Mouse (Mus musculus): ENCODE data around the gene Cd44. TPM values are rescaled to one million over a fixed set of nuclear protein-coding genes. Genes with fewer than 3 reads are reported as not detected.

The Cd44 gene
- polyA plus RNA-seq, 1 experiment from 2014 or later = 24.8 TPM

DNA sequence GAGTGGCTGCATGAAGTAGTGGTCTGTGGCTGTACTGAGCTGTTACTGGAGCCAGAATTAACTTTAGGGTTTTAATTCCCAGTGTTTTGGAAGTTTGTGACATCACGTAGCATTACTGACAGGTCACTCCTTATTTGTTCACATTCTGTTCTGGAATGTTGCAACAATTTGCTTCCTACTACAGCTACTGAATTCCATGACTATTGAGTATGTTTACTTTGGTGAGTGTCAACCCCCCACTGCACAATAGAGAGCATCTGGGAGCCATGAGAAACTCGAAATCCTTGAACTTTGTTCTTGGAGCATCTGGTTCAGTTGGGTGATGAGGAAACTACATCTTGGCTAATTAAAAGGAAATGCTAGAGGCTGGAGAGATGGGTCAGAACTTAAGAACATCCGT is 22.2 kb upstream of the Cd44 start:
- H3K9me3 ChIP-seq (replicated peaks; ENCODE audit: control insufficient read depth, low read length) = no peaks in the 10 kb centered on the region
- no peak for ATAC-seq (replicated peaks; ENCODE audit: insufficient number of reproducible peaks, low FRiP score, low TSS enrichment)
- no peaks in the 10 kb centered on the region for H3K4me1 ChIP-seq (ENCODE audit: control insufficient read depth, insufficient read depth, low read length)
- no peak overlapping the region for H3K4me3 ChIP-seq (ENCODE audit: low read depth, low read length)
- no peak overlapping the region for H3K9ac ChIP-seq (ENCODE audit: low read depth, low read length)
- no peak overlapping the region for H3K27ac ChIP-seq (ENCODE audit: low read depth, low read length)
- 70% methylated on average over 3 of the region's 3 CpGs for WGBS (ENCODE audit: insufficient replicate concordance)
- no peak overlapping the region for H3K4me2 ChIP-seq
- no peaks in the 10 kb centered on the region for H3K36me3 ChIP-seq (ENCODE audit: control insufficient read depth, insufficient read depth, low read length)
- H3K27me3 ChIP-seq (ENCODE audit: control insufficient read depth, insufficient read depth, low read length) = no peaks in the 10 kb centered on the region

DNA sequence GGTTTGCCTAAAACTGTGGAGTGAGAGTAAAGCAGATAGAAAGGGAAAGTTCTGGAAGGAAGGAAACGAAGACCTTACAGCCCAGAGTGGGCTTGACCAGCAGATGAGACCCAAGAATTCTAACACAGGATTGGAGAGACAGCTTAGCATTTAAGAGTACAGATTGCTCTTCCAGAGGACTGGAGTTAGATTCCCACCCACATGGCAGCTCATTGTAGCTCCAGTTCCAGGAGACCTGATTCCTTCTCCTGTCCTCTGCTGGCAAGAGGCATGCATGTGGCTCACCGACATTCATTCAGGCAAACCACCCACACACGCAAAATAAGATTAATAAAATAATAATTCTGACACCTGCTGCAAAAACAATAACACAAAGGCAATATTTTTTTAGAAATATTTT is 20.6 kb upstream of the Cd44 start:
- Histone ChIP-seq H3K4me2 (no peak overlapping the region), H3K27me3 (ENCODE audit: control insufficient read depth, insufficient read depth, low read length) (no peaks in the 10 kb centered on the region), H3K4me1 (ENCODE audit: control insufficient read depth, insufficient read depth, low read length) (no peaks in the 10 kb centered on the region), H3K4me3 (ENCODE audit: low read depth, low read length) (no peak overlapping the region), H3K36me3 (ENCODE audit: control insufficient read depth, insufficient read depth, low read length) (no peaks in the 10 kb centered on the region), H3K9ac (ENCODE audit: low read depth, low read length) (no peak overlapping the region), H3K9me3 (replicated peaks; ENCODE audit: control insufficient read depth, low read length) (no peaks in the 10 kb centered on the region), H3K27ac (ENCODE audit: low read depth, low read length) (no peak overlapping the region)
- ATAC-seq (replicated peaks; ENCODE audit: insufficient number of reproducible peaks, low FRiP score, low TSS enrichment) = no peak
- WGBS (ENCODE audit: insufficient replicate concordance) = 82% methylated on average over 3 of the region's 3 CpGs

DNA sequence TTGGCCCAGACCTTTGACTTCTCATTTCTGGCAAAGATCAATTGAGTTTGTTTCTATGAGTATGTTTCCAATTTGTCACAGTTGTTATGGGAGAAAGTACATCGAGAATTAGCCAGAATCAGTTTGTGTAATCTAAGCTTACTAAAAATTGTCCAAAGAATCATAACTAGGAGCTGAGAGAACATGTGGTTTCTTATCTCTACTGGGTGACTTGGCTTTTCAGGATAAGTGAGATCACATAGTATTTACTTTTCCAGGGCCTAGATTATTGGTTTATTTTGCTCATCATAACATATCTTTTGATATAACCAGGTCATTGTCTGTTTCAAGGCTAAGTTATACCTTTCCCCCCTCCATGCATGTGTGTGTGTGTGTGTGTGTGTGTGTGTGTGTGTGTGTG is 16.8 kb upstream of the Cd44 start:
- no peak overlapping the region for H3K4me2 ChIP-seq
- H3K9me3 ChIP-seq (replicated peaks; ENCODE audit: control insufficient read depth, low read length) = no peaks in the 10 kb centered on the region
- H3K27me3 ChIP-seq (ENCODE audit: control insufficient read depth, insufficient read depth, low read length) = no peaks in the 10 kb centered on the region
- no peaks in the 10 kb centered on the region for H3K36me3 ChIP-seq (ENCODE audit: control insufficient read depth, insufficient read depth, low read length)
- 0 out of 2 replicates have a peak, but pooled peaks cover 11% of the 10 kb centered on the region for H3K4me1 ChIP-seq (ENCODE audit: control insufficient read depth, insufficient read depth, low read length)
- no peak for ATAC-seq (replicated peaks; ENCODE audit: insufficient number of reproducible peaks, low FRiP score, low TSS enrichment)
- H3K27ac ChIP-seq (ENCODE audit: low read depth, low read length) = no peak overlapping the region
- no peak overlapping the region for H3K4me3 ChIP-seq (ENCODE audit: low read depth, low read length)
- no peak overlapping the region for H3K9ac ChIP-seq (ENCODE audit: low read depth, low read length)
- WGBS (ENCODE audit: insufficient replicate concordance) = 72% methylated on average over 1 of the region's 1 CpGs

- H3K9ac ChIP-seq (ENCODE audit: low read depth, low read length) = no peak overlapping the region
- no peaks in the 10 kb centered on the region for H3K36me3 ChIP-seq (ENCODE audit: control insufficient read depth, insufficient read depth, low read length)
- 0 out of 2 replicates have a peak, but pooled peaks cover 11% of the 10 kb centered on the region for H3K4me1 ChIP-seq (ENCODE audit: control insufficient read depth, insufficient read depth, low read length)
- no peaks in the 10 kb centered on the region for H3K9me3 ChIP-seq (replicated peaks; ENCODE audit: control insufficient read depth, low read length)
- H3K27ac ChIP-seq (ENCODE audit: low read depth, low read length) = no peak overlapping the region
- WGBS (ENCODE audit: insufficient replicate concordance) = 51% methylated on average over 3 of the region's 3 CpGs
- H3K4me3 ChIP-seq (ENCODE audit: low read depth, low read length) = no peak overlapping the region
- H3K4me2 ChIP-seq = no peak overlapping the region
- no peaks in the 10 kb centered on the region for H3K27me3 ChIP-seq (ENCODE audit: control insufficient read depth, insufficient read depth, low read length)
- ATAC-seq (replicated peaks; ENCODE audit: insufficient number of reproducible peaks, low FRiP score, low TSS enrichment) = no peak
These were observed 15.1 kb upstream of the Cd44 start for GRCm38 (mm10) chr2:102916596-102916995.

GRCm38 (mm10) chr2:102914675-102915074 is 13.2 kb upstream of the Cd44 start:
- Histone ChIP-seq H3K27me3 (ENCODE audit: control insufficient read depth, insufficient read depth, low read length) (no peaks in the 10 kb centered on the region), H3K4me3 (ENCODE audit: low read depth, low read length) (no peak overlapping the region), H3K9ac (ENCODE audit: low read depth, low read length) (no peak overlapping the region), H3K9me3 (replicated peaks; ENCODE audit: control insufficient read depth, low read length) (no peaks in the 10 kb centered on the region), H3K36me3 (ENCODE audit: control insufficient read depth, insufficient read depth, low read length) (no peaks in the 10 kb centered on the region), H3K4me2 (no peak overlapping the region), H3K27ac (ENCODE audit: low read depth, low read length) (no peak overlapping the region), H3K4me1 (ENCODE audit: control insufficient read depth, insufficient read depth, low read length) (0 out of 2 replicates have a peak, but pooled peaks cover 11% of the 10 kb centered on the region)
- WGBS (ENCODE audit: insufficient replicate concordance) = 65% methylated on average over 5 of the region's 5 CpGs
- no peak for ATAC-seq (replicated peaks; ENCODE audit: insufficient number of reproducible peaks, low FRiP score, low TSS enrichment)

- WGBS (ENCODE audit: insufficient replicate concordance) = 56% methylated on average over 11 of the region's 11 CpGs
- Histone ChIP-seq H3K27ac (ENCODE audit: low read depth, low read length) (no peak overlapping the region), H3K36me3 (ENCODE audit: control insufficient read depth, insufficient read depth, low read length) (no peaks in the 10 kb centered on the region), H3K4me3 (ENCODE audit: low read depth, low read length) (no peak overlapping the region), H3K4me2 (no peak overlapping the region), H3K9ac (ENCODE audit: low read depth, low read length) (no peak overlapping the region), H3K4me1 (ENCODE audit: control insufficient read depth, insufficient read depth, low read length) (0 out of 2 replicates have a peak, but pooled peaks cover 11% of the 10 kb centered on the region), H3K9me3 (replicated peaks; ENCODE audit: control insufficient read depth, low read length) (no peaks in the 10 kb centered on the region), H3K27me3 (ENCODE audit: control insufficient read depth, insufficient read depth, low read length) (no peaks in the 10 kb centered on the region)
- ATAC-seq (replicated peaks; ENCODE audit: insufficient number of reproducible peaks, low FRiP score, low TSS enrichment) = no peak
These were observed 12.5 kb upstream of the Cd44 start for GRCm38 (mm10) chr2:102913833-102914545.

- Histone ChIP-seq H3K27ac (ENCODE audit: low read depth, low read length) (no peak overlapping the region), H3K36me3 (ENCODE audit: control insufficient read depth, insufficient read depth, low read length) (no peaks in the 10 kb centered on the region), H3K27me3 (ENCODE audit: control insufficient read depth, insufficient read depth, low read length) (no peaks in the 10 kb centered on the region), H3K4me2 (no peak overlapping the region), H3K9me3 (replicated peaks; ENCODE audit: control insufficient read depth, low read length) (no peaks in the 10 kb centered on the region), H3K4me3 (ENCODE audit: low read depth, low read length) (no peak overlapping the region), H3K9ac (ENCODE audit: low read depth, low read length) (no peak overlapping the region), H3K4me1 (ENCODE audit: control insufficient read depth, insufficient read depth, low read length) (0 out of 2 replicates have a peak, but pooled peaks cover 11% of the 10 kb centered on the region)
- WGBS (ENCODE audit: insufficient replicate concordance) = 61% methylated on average over 2 of the region's 2 CpGs
- no peak for ATAC-seq (replicated peaks; ENCODE audit: insufficient number of reproducible peaks, low FRiP score, low TSS enrichment)
These were observed 11.5 kb upstream of the Cd44 start for GRCm38 (mm10) chr2:102912951-102913350.

DNA sequence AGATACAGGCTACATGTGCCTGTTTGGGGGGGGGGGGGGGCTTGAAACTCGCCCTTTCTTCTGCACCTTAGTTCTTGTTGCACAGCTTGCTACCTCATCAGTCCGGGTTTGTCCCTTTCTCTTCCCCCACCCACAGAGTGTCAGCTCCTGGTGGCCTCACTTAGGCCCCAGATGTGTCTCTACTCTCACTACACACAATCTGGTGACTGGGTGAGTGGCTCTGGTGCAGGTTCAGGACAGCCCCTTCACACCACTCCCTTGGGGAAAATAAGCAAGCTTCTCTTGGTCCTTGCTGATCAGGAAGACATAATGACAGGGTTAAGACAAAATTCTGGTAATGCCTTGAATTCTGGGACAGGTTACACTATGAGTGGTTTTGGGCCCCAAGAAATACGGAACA is 11.0 kb upstream of the Cd44 start:
- Histone ChIP-seq H3K4me1 (ENCODE audit: control insufficient read depth, insufficient read depth, low read length) (0 out of 2 replicates have a peak, but pooled peaks cover 11% of the 10 kb centered on the region), H3K27me3 (ENCODE audit: control insufficient read depth, insufficient read depth, low read length) (no peaks in the 10 kb centered on the region), H3K27ac (ENCODE audit: low read depth, low read length) (no peak overlapping the region), H3K36me3 (ENCODE audit: control insufficient read depth, insufficient read depth, low read length) (no peaks in the 10 kb centered on the region), H3K9ac (ENCODE audit: low read depth, low read length) (no peak overlapping the region), H3K9me3 (replicated peaks; ENCODE audit: control insufficient read depth, low read length) (no peaks in the 10 kb centered on the region), H3K4me3 (ENCODE audit: low read depth, low read length) (no peak overlapping the region), H3K4me2 (no peak overlapping the region)
- WGBS (ENCODE audit: insufficient replicate concordance) = 78% methylated on average over 3 of the region's 3 CpGs
- ATAC-seq (replicated peaks; ENCODE audit: insufficient number of reproducible peaks, low FRiP score, low TSS enrichment) = no peak

- no peak overlapping the region for H3K4me3 ChIP-seq (ENCODE audit: low read depth, low read length)
These were observed 7.9 kb upstream of the Cd44 start for GRCm38 (mm10) chr2:102909403-102909802.

More at GRCm38 (mm10) chr2:102909403-102909802, 7.9 kb upstream of the Cd44 start:
- H3K4me2 ChIP-seq = no peak overlapping the region
- no peak overlapping the region for H3K27ac ChIP-seq (ENCODE audit: low read depth, low read length)
- ATAC-seq (replicated peaks; ENCODE audit: insufficient number of reproducible peaks, low FRiP score, low TSS enrichment) = no peak
- H3K27me3 ChIP-seq (ENCODE audit: control insufficient read depth, insufficient read depth, low read length) = no peaks in the 10 kb centered on the region
- H3K9ac ChIP-seq (ENCODE audit: low read depth, low read length) = no peak overlapping the region
- WGBS (ENCODE audit: insufficient replicate concordance) = 59% methylated on average over 1 of the region's 1 CpGs
- peaks cover 14% of the 10 kb centered on the region for H3K4me1 ChIP-seq (ENCODE audit: control insufficient read depth, insufficient read depth, low read length)
- H3K9me3 ChIP-seq (replicated peaks; ENCODE audit: control insufficient read depth, low read length) = no peaks in the 10 kb centered on the region
- H3K36me3 ChIP-seq (ENCODE audit: control insufficient read depth, insufficient read depth, low read length) = no peaks in the 10 kb centered on the region

Data from heart, embryonic 11.5 days (tissue).